Mouse (Mus musculus): ENCODE measurements around the gene Dctn3.
"Not testable (repeated sequence)": the region's sequence is repeated elsewhere in the genome, so short reads cannot be mapped to it uniquely, and the experiment has no call there.

The Dctn3 gene

GRCm38 (mm10) chr4:41712421-41713196 is 10.4 kb downstream of the Dctn3 start:
- ChIA-PET POLR2A (interaction anchor here in 3 of 4 experiments (0.6 to 4.6 kb wide), 26 partner anchors 8 to 248 kb away, joined by 3 to 45 read pairs (median 4); partner anchors contain the start of genes Dctn3 (in 2 of the 3), AI464131 (in 1 of the 3), Arid3c (in 1 of the 3) and Fam219a (in 1 of the 3)), CTCF (interaction anchor here (1.0 to 3.8 kb wide), 17 partner anchors 9 to 322 kb away, joined by 3 to 40 read pairs (median 5); partner anchors contain the start of genes Dnaic1 (in 2 of the 4), Fam219a (in 2 of the 4), AI464131 (in 1 of the 4) and Arid3c (in 1 of the 4))

DNA sequence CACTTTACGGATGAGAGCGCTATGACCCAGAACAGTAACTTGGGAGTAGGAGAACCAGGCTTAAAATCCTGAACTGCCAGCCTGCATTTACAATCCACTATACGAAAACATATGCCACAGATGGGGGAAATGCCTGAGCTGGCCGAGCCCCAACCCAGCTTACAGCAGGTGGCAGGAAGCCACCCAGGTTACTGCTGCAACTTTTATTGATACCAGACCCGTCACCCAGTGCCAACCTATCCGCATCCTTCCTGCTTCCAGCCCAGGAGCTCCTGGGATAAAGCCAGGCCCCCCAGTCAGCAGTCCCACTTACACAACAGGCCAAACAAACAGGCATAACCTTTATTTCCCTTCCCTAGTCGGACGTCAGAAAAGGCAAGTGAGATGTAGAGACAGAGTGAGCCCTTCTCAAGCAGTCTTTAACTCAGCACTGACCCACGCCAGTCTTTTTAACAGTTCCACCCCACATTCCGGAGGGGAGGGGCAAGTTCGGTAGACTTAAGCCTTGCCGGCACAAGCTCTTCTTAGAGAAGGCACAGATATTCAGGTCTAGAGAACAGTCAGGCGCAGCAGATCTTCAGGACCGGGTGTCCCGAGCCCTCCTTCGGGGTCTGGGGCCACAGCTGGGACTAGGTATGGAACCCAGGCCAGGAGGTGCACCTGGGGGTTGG is 11.1 kb downstream of the Dctn3 start:
- POLR2A ChIA-PET, result interaction anchor here in 3 of 4 experiments (0.6 to 4.6 kb wide), 20 partner anchors 8 to 247 kb away, joined by 3 to 45 read pairs (median 4); partner anchors contain the start of genes Dctn3 (in 2 of the 3), AI464131 (in 1 of the 3), Fam219a (in 1 of the 3) and Kif24 (in 1 of the 3)
- CTCF ChIA-PET, result interaction anchor here in 3 of 4 experiments (0.6 to 3.8 kb wide), 14 partner anchors 10 to 306 kb away, joined by 3 to 21 read pairs (median 4); partner anchors contain the start of genes AI464131 (in 1 of the 3), Dnaic1 (in 1 of the 3) and Fam219a (in 1 of the 3)

DNA sequence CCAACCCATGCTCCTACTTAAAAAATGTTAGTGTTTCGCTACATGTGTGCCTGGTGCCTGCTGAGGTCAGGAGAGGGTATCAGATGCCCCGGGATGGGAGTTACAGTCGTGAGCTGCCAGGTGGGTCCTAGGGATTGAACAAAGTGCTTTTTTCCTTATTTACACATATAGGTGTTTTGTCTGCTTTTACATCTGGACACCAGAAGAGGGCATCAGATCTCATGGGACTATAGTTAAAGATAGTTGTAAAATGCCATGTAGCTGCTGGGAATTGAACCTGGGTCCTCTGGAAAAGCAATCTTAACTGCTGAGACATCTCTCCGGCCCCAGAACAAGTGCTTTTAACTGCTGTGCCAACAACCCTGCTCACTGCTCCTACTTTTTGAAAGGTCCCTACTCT is 12.7 kb downstream of the Dctn3 start:
- POLR2A ChIA-PET, result interaction anchor here in 2 of 4 experiments (0.9 to 4.6 kb wide), 3 partner anchors 29 to 207 kb away, joined by 3 to 45 read pairs (median 3); partner anchors contain the start of gene AI464131 (in 1 of the 2)
- CTCF ChIA-PET, result interaction anchor here in 3 of 4 experiments (0.6 to 3.8 kb wide), 11 partner anchors 27 to 1478 kb away, joined by 3 to 21 read pairs (median 3); partner anchors contain the start of genes AI464131 (in 1 of the 3) and Ubap1 (in 1 of the 3)

GRCm38 (mm10) chr4:41708192-41708745 is 14.7 kb downstream of the Dctn3 start:
- POLR2A ChIA-PET, result interaction anchor here in 2 of 4 experiments (1.1 to 2.0 kb wide), 9 partner anchors 16 to 240 kb away, joined by 3 to 8 read pairs (median 4); partner anchors contain the start of genes Arid3c (in 1 of the 2), Dnaic1 (in 1 of the 2) and Fam219a (in 1 of the 2)
- CTCF ChIA-PET, result interaction anchor here (0.7 to 2.9 kb wide), 31 partner anchors 11 to 657 kb away, joined by 3 to 34 read pairs (median 4); partner anchors contain the start of genes AI464131 (in 2 of the 4), Cntfr (in 1 of the 4), Dnaic1 (in 1 of the 4) and Enho (in 1 of the 4)

- CTCF ChIA-PET, result interaction anchor here (0.5 to 2.9 kb wide), 55 partner anchors 9 to 656 kb away, joined by 3 to 34 read pairs (median 4); partner anchors contain the start of genes AI464131 (in 2 of the 4), Cntfr (in 2 of the 4), Dnaic1 (in 2 of the 4) and Fam219a (in 2 of the 4)
- POLR2A ChIA-PET, result interaction anchor here in 3 of 4 experiments (0.7 to 2.0 kb wide), 20 partner anchors 17 to 651 kb away, joined by 3 to 8 read pairs (median 4); partner anchors contain the start of genes Dnaic1 (in 3 of the 3), Fam219a (in 3 of the 3), AI464131 (in 1 of the 3) and Arid3c (in 1 of the 3)
These were observed 15.9 kb downstream of the Dctn3 start for GRCm38 (mm10) chr4:41707011-41707535.

DNA sequence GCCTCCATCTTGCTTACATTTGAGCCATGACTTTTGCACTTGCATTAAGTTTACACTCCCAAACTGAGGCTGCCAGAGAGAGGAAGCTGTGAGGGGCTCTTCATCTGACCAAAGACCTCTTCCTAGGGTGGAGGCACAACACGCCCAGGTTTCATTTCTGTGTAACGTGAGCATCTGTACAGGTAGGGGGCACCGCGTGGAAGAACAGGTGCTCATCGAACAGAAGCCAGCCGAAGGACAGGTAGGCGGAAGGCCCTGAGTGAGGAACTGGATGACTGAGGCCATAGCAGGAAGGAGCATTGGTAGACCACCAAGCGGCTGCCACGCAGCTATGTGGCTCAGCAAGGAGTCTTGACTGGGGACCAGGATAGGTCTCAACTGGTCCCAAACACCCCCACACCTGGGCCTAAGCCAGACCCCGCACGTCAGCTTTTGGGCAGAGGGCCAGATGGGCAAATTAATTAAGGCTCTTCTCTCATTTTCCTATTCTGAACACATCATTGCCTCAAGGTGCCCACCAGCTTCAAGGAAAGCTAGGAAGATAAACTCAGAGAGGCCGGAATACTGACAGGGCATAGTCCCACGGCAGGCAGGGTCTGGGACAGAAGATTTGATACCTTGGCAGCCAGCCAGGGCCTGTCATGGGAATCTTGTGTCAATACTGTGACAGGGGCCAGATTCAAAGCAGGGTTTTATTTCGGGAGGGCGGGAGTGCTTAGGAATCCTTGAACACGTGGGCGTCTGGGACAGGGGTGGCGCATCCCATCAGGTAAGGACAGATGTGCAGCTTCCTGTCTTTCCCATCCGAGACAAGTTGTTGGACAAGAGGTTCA is 16.8 kb downstream of the Dctn3 start:
- POLR2A ChIA-PET, result interaction anchor here in 2 of 4 experiments (0.6 to 1.6 kb wide), 7 partner anchors 20 to 605 kb away, joined by 3 to 6 read pairs (median 4); partner anchors contain the start of genes AI464131 (in 1 of the 2), Dnaic1 (in 1 of the 2) and Fam219a (in 1 of the 2)
- CTCF ChIA-PET, result interaction anchor here (0.6 to 2.9 kb wide), 20 partner anchors 8 to 208 kb away, joined by 3 to 34 read pairs (median 4); partner anchors contain the start of genes AI464131 (in 1 of the 4) and Cntfr (in 1 of the 4)

DNA sequence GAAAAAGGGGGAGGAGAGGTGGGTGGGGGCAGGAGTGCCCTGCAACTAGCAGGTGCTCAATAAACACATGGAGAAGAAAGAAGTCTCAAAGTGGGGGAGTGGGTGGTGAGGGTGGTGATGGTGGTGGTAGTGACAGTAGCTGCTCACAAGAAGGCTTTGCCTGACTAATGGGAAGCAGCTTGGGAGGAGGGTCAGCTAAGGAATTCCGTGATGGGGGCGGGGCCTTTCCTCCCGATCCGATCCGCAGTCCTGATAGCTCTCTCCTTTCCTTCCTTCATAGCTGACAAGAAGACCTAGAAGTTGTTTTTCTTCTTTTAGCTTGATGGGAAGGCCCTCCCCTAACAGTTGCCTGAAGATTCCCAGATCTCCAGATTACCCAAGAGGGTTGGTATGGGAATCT is 18.3 kb downstream of the Dctn3 start:
- CTCF ChIA-PET, result interaction anchor here in 2 of 4 experiments (0.9 to 2.5 kb wide), 4 partner anchors 10 to 236 kb away, joined by 3 to 10 read pairs (median 5); no protein-coding TSS in a partner anchor
- POLR2A ChIA-PET, result interaction anchor here in 3 of 4 experiments (0.9 to 1.7 kb wide), 7 partner anchors 8 to 240 kb away, joined by 3 to 7 read pairs (median 4); partner anchors contain the start of genes Rpp25l (in 2 of the 3), AI464131 (in 1 of the 3), Kif24 (in 1 of the 3) and Nudt2 (in 1 of the 3)

DNA sequence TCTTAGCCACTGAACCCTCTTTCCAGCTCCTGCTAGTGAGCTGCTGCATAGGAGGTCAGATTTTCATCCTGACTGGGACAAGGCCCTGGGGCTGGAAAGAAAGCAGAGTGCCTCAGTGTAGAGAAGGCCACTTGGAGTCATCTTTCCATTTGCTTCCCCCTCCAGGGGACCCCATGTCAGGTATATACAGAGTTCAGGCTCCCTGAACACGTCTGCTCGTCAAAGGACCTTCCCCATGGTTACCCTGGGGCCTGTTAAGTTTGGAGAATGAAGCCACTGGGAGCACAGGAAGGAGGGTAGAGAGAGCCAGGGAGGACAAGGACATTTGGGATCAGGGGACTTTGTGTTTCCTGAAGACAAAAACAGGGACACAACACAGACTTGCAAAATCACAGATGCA is 20.7 kb downstream of the Dctn3 start:
- POLR2A ChIA-PET, CTCF ChIA-PET: not testable (repeated sequence)

GRCm38 (mm10) chr4:41700224-41700623 is 22.7 kb downstream of the Dctn3 start:
- CTCF ChIA-PET, POLR2A ChIA-PET: not testable (repeated sequence)

- POLR2A ChIA-PET, result not testable (repeated sequence)
- CTCF ChIA-PET, result interaction anchor here in 1 of 4 experiments (0.5 kb wide), 1 partner anchor 195 kb away, joined by 4 read pairs; no protein-coding TSS in a partner anchor
These were observed 23.2 kb downstream of the Dctn3 start, which contains the start of gene Il11ra1 for GRCm38 (mm10) chr4:41699783-41700182. TSS of gene Il11ra1 (plus strand) at chr4:41699989.

DNA sequence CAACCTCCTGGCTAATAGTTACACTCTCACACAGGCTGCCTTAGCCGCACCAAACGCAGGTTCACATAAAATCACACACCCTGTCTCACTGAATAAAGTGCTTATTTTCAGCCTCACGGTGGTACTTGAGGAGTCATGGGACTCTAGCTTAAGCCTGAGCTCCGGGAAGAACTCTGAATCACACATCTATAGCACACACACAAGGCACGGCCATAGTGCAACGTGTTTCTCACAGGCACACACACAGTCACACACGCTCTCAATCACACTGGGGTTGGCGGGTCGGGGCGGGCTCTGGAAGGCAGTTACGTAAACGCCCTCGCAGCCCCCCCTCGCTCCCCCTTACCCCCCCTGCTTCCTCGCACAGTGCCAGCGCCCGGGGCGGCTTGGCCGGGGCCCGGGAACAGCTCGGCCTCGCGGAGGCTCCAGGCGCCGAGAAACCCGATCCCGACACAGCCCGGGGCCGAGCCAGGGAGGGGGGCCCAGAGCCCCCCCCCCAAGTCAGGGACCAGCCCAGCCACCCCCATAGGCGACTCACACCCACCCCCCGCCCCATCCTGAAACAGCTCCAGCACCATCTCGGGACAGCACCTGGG is 24.5 kb downstream of the Dctn3 start:
- POLR2A ChIA-PET, result not testable (repeated sequence)

GRCm38 (mm10) chr4:41696930-41697841 is 25.8 kb downstream of the Dctn3 start, which contains the start of gene Cntfr:
TSS of gene Cntfr (minus strand) at chr4:41697089.
- POLR2A ChIA-PET, result interaction anchor here in 1 of 4 experiments (0.7 kb wide), 1 partner anchor 749 kb away, joined by 12 read pairs; the partner anchor contains the start of gene Chmp5
- CTCF ChIA-PET, result interaction anchor here in 3 of 4 experiments (0.6 to 2.2 kb wide), 13 partner anchors 9 to 228 kb away, joined by 3 to 8 read pairs (median 5); partner anchors contain the start of genes Dnaic1 (in 1 of the 3) and Fam219a (in 1 of the 3)

More for the DNA sequence above, 24.5 kb downstream of the Dctn3 start:
- CTCF ChIA-PET, result interaction anchor here in 2 of 4 experiments (1.2 to 2.2 kb wide), 3 partner anchors 9 to 229 kb away, joined by 4 to 6 read pairs (median 5); no protein-coding TSS in a partner anchor

- ChIA-PET CTCF (interaction anchor here in 3 of 4 experiments (0.6 to 2.2 kb wide), 13 partner anchors 10 to 199 kb away, joined by 3 to 8 read pairs (median 4); partner anchors contain the start of genes Dnaic1 (in 1 of the 3) and Fam219a (in 1 of the 3)), POLR2A (interaction anchor here in 1 of 4 experiments (0.7 kb wide), 1 partner anchor 748 kb away, joined by 12 read pairs; the partner anchor contains the start of gene Chmp5)
These were observed 26.5 kb downstream of the Dctn3 start for GRCm38 (mm10) chr4:41696452-41696851.

GRCm38 (mm10) chr4:41695800-41696199 is 27.2 kb downstream of the Dctn3 start:
- CTCF ChIA-PET, result interaction anchor here in 1 of 4 experiments (0.7 kb wide), 1 partner anchor 199 kb away, joined by 3 read pairs; no protein-coding TSS in a partner anchor
- POLR2A ChIA-PET, result not testable (repeated sequence)
